Mouse (Mus musculus): Measurements from ENCODE around the gene Pold4.
"Not testable (repeated sequence)": the region's sequence is repeated elsewhere in the genome, so short reads cannot be mapped to it uniquely, and the experiment has no call there.

Pold4 gene

DNA sequence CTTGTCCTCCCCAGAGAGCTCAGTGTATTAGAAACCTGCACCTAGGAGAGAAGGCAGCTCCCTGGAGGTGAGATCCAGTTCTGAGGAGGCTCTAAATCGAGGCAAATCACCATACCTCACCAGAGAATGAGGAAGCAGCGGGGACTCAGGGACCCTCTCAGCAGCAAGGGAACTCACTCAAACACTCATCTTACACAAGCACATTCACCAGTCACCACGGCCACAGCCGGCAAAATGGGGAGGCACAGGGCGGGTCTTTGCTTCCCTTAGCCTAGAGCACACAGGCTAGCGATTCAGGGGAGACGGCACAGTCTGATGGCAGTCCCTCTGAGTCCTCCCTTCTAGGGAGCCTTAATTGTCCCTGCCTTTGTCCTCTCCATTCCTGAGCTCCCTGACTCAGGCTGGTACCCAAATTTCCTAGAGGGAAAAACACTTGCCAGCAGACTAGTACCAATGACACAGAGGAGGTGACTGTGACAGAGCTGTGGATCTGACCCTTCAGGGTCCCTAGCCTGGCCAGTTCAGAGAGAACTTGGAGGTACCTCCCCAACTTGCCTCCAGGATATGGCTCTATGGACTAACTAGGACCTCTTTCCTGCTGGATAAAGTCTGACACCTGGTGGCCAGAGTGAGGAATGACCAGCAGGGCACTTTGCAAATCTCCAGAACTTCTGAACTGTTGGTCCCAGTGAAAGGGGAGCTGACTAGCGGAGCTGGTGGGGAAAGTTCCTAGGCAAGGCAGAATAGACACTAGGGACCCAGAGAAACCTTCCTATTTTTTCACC, 3.6 kb upstream of the Pold4 start:
- DNase-seq (ENCODE audit: low read depth, low spot score): peak; percentile 91

DNA sequence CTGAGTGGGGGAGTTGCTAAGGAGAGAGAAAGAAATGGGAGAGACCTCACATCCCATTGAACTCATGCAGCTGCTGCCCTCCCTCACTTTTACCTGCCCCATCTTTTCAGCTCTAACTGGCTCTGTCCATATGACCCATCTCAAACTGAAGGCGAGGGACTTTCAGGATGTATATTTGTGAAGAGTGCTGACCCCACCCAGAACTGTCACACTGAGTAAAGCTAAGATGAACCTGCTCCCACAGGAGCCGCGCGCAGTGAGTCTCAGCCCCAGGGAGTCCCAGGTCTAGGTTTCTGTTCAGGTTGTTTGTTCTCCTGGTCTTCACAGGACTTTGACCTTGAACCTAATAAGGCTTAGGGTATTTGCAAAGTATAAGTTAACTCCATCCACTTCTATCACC, 2.8 kb upstream of the Pold4 start:
- no peak for DNase-seq (ENCODE audit: low read depth, low spot score)

DNA sequence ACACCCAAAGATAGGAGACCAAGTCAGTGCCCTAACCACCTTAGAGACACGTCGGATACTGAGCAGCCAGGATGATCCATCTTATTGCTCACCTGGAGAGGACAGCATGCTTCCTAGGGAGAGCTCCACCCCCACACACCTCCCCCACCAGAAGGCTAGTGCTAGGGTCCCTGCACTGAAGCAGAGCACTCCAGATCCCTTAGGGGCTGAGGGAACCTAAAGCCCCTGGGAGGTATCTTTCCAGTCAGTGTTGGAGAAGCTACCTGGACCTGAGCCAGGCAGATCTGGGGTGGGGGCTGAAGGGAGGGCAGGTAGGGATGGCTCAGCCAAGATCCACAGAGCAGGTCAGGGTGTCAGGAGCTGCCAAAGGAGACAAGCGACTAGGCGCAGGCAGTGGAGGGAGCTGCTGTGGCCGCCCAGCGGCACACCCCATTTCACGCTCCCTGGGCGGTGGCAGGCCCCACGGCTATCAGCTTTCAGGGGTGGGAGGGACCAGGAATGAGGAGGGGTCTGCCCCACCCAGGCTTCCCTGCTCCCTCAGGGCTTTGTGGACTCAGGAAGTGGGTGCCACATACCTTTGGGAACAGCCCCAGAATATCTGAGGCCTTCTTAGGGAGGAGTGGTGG, 2.1 kb upstream of the Pold4 start:
- DNase-seq (ENCODE audit: low read depth, low spot score): peak; percentile 33

DNA sequence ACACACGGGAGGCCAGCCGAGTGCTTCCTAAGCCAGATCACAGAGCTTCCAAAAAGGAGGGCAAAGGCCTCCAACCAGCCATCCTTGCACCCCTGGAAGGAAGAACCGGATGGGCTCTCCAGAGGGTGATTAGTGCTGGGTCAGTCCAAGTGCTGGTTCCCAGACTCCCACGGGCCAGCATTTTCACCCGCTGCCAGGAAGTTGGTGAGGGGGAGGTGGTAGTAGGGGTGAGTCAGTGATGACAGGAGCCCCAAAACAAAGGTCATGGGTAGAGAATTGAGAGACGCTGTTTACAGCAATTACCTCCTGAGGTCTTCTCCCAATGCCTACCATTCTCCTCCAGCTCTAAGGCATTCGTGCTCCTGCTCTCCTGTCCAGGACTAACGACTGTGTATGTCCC, 1.3 kb upstream of the Pold4 start:
- DNase-seq (ENCODE audit: low read depth, low spot score): no peak

DNA sequence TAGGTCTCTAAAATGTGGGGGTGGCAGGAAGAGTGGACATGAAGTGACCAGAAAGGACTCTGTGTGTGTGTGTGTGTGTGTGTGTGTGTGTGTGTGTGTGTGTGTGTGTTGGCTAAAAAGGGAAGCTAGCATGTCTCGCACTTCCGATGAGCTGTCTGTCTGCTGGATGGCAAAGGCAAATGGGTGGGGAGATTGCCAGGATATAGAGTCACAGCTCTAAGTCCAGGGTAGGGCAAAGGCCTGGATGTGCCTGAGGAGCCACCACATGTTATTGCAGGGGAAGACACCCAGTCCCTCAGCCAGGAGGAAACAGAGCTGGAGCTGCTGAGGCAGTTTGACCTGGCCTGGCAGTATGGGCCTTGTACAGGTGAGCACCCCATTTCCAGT, 480 bp downstream of the Pold4 start:
- DNase-seq (ENCODE audit: low read depth, low spot score): no peak

DNA sequence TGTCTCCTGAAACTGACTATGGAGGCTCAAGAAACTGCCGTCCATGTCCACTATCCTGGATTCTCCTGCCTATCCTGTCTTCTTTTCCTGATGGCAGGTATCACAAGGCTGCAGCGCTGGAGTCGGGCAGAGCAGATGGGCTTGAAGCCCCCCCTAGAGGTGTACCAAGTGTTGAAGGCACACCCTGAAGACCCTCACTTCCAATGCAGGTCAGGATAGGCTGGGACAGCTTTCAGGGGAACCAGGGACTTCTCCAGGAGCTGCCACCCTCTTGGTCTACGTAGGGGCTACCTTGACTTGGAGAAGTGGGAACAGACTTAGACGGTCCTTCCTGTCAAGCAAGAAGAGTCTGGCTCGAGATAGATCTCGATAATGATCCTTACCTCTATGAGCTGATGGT, 952 bp downstream of the Pold4 start:
- no peak for DNase-seq (ENCODE audit: low read depth, low spot score)

DNA sequence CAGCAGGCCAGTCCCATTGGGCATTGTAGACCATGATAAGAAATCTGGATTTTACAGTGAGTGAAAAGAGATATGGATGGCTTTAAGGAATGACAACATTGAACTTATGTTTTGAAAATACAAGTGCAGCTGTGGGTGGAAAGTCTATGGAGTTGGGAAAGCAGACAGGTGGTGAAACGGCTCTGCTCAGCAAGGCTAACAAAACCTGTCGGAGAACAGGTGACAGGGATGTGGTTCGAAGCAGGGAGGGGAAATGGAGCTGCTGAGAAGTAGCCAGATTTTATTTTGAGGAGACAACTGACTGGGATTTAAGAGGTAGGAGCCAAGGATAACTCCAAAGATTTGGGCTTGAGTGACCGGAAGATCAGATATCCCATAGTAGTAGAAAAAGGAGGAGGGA, 2.8 kb downstream of the Pold4 start:
- no peak for DNase-seq (ENCODE audit: low read depth, low spot score)

DNA sequence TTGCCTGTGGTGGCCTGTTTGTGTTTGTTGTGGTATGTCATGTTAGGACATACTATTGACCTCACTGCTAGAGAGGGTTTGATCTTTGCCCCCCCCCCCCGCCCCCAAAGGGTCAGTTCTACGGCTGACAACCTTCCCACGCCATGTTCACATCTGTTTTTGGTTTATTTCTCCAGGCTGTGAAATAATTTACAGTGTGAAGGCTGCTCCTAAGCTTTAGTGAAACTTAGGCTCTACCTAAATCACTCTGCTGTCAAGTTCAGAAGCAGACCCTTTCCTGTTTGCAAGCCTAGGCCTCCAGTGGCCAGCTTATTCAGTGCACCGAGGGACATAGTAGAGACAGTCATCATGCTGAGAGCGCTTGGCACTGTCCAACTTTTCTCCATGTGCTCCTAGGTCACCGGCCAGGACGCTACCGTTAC, 8.6 kb downstream of the Pold4 start:
- no peak for DNase-seq (ENCODE audit: low read depth, low spot score)

DNA sequence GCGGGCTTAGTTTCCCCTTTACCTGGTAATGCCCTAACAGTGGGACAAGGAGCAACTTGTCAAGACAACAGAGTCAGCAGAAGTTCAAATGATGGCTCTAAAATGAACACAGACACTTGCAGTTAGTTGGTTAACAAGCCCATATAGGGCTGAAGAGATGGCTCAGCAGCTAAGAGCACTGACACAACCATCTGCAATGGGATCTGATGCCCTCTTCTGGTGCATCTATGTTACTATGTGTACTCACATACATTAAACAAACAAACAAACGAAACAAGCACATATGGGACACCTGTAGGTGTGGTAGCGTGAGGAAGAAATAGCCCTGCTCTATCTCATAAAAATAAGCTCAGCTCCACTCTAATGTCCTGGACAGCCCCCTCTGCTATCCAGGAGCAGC, 10.7 kb downstream of the Pold4 start:
- DNase-seq (ENCODE audit: low read depth, low spot score): peak; percentile 18

DNA sequence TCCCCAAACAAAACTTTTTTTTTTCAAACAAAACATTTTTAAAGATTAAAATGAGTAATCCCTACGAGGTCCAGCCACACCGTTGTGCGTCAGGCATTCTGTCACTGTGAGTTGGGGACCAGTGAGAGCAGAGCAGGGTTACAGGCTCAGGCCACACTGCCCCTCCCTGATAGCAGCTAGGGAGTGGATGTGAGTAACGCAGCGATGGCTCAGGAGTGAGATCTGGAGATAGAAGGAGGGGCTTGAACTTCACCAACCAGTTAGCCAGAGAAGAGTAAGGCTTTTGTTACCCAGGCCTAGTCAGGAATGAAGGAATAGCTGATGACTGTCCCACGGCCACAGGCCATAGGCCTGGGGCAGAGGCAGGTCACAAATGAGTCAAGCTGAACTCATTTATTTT, 13.1 kb downstream of the Pold4 start:
- no peak for DNase-seq (ENCODE audit: low read depth, low spot score)

DNA sequence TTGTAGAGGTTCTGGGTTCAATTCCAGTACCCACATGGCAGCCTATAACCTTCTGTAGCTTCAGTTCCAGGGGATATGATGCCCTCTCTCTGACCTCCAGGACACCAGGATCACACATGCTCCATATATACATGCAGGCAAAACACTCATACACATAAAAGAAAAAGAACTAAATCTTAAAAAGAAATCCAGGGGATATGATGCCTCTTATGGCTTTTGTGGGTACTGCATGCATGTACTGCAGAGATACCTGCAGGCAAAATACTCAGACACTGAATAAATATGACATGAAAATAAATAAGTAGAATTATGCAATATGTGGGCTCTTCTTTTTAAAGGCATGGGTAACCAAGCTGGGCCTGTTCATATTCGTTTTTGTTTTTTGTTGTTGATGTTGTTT, 15.3 kb downstream of the Pold4 start:
- DNase-seq (ENCODE audit: low read depth, low spot score): no peak

DNA sequence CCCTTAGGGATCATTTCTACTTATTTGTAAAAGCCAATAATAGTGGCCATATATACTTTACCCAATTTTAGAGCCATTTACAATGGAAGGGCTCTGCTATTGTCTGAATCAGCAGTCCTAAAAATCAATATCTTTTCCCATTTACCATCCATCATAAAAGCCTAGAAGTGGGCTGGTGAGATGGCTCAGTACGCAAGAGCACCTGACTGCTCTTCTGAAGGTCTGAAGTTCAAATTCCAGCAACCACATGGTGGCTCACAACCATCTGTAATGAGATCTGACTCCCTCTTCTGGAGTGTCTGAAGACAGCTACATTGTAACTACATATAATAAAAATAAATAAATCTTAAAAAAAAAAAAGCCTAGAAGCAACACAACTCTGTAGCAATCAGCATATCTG, 17.0 kb downstream of the Pold4 start:
- not testable (repeated sequence) for DNase-seq (ENCODE audit: low read depth, low spot score)

DNA sequence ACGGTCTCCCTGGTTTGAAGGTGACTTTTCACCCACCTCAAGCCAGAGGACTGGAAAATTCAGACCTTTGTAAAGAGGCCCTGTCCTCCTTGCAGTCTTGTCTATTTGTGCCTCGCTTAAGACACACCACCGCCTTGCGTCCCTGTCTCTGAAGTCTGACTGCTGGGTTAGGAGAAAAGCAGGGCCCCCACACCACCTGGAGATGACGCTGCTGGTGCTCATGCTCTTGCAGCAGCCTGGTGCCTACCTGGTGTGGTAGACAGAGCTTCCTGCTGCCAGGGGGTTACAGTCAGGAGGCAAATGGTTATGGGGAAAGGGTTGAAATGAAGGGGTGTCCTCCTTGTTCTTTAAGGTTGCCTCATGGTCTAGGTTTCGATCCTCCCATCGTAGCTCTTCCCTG, 22.5 kb downstream of the Pold4 start:
- DNase-seq (ENCODE audit: low read depth, low spot score): no peak

DNA sequence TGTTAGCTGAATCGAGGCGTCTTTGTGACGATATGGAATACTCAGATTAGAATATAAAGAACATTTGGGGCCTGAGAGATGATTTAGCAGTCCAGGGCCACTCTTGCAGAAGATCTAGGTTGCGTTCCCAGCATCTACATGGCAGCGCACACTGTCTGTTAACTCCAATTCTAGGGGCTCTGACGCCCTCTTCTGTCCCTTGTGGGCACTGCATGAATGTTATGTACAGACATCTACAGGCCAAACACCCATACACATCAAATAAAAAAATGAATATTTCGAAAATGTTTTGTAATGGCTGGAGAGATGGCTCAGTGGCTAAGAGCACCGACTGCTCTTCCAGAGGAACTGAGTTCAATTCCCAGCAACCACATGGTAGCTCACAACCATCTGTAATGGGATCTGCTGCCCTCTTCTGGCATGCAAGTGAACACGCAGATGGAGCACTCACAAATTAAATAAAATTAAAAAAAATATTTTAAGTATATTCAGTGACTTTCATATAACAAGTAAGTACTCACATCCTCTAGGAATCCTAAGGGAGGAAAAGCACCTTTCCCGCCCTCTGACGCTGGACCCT, 24.0 kb downstream of the Pold4 start:
- DNase-seq (ENCODE audit: low read depth, low spot score): peak; percentile 76

DNA sequence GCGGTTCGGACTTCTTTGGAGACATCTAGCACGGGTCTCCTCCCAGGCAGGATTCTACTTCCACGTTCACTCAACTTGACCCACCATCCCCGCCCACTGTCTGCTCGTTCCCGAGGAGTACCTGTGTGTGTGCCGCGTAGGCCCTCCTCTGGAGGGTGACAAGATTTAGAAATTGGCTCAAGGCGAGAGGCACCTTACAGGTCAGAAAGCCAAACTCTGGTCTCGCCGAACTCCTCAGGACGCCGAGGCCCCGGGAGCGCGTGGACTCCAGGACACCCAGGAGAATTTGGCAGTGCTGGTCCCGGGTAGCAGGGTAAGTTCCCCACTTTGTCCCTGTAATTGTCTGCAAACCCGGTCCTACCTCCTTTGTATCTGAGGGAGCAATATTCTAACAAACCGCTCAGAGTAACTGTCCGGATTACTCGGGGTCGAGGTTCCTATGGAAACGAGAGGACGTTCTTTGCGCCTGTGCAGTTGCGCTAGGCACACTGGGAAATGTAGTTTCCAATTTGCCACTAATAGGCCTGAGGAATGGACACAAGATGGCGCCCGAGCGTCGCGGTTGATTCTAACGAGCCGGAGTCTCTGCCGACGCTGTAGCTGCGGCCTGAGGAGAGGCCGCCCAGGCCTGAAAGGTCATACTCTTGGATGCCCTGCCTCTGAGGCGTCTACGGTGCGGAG, 25.7 kb downstream of the Pold4 start:
- peak; percentile 97 for DNase-seq (ENCODE audit: low read depth, low spot score)

DNA sequence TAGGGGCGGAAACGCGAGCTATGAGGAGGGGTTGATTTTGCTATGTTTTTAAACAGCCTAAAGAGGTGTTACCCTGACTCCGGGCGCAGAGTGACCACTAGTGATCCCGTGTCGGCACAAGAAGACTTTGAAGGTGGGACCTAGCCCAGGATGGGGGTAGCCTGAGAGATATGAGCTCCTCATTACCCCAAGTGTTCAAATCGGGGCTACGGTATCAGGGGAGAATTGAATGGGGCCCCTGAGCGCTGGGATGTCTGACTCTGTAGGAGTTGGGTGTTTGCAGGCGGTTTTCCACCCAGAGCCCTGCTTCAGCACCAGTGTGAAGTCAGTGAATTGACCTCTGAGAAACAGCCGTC, 26.2 kb downstream of the Pold4 start:
- no peak for DNase-seq (ENCODE audit: low read depth, low spot score)

DNA sequence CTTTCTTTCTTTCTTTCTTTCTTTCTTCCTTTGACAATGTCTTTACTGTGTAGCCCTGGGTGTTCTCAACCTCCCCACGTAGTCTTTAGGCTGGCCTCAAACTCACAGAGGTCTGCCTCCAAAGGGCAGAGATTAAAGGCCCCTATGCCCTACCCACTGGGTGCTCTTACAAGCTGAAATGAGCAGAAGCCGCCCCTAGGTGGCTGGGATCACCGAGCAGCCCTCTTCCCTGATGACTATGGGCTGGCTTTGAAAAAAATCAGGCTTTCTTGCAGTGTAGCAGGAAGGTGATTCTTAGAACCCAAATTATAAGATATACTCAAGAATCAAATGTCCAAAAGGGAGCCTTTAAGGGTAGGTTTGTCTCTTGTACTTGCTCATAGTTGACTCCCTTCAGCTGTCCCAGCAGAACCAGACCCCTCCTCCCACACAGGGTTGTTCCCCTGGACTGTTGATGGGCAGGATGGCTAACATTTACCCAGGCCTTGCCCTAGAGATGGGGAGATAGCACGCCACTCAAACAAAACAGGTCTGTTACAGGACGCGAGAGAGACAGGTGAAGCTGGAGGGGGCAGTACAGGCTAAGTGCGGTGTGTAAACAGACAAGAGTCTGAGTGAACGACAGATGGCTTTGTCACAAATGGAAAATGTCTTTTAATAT, 29.5 kb downstream of the Pold4 start:
- DNase-seq (ENCODE audit: low read depth, low spot score): peak; percentile 61

DNA sequence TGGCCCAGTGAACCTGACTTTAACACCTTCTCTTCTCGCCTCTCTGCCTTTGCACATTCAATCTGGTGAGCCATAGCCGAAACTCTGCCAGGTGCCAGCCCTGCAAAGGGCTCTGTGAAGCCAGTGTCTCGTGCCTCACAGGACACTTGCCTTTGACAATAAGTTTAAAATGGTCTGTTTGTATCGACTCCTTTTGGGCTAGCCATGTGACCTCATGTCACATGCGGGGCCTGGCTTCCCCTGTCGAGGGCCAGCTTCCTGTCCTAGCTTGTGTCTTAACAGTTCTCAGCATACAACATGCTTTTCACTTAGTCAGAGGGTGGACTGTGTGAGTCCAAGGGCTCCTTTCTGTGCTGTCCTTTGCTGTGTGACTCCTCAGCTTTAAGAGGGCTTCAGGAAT, 31.1 kb downstream of the Pold4 start:
- no peak for DNase-seq (ENCODE audit: low read depth, low spot score)

DNA sequence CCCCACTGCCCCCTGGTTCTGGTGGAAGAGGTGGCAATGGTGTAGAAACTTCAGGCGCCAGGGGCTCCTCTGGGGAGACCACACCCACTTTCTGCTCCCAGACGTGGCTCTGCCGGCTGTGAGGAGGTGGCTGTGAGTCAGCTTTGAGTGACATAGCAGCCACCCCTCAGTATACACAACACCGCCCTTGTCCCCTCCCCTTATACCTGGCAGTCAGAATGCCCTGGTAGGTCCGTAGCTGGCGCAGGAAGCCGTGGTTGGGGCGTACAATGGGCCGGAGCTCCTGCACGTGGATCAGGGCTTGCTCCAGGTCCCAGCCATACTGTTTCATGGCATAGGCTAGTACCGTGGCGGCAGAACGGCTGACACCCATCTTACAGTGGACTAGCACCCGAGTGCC, 32.0 kb downstream of the Pold4 start:
- DNase-seq (ENCODE audit: low read depth, low spot score): no peak

DNA sequence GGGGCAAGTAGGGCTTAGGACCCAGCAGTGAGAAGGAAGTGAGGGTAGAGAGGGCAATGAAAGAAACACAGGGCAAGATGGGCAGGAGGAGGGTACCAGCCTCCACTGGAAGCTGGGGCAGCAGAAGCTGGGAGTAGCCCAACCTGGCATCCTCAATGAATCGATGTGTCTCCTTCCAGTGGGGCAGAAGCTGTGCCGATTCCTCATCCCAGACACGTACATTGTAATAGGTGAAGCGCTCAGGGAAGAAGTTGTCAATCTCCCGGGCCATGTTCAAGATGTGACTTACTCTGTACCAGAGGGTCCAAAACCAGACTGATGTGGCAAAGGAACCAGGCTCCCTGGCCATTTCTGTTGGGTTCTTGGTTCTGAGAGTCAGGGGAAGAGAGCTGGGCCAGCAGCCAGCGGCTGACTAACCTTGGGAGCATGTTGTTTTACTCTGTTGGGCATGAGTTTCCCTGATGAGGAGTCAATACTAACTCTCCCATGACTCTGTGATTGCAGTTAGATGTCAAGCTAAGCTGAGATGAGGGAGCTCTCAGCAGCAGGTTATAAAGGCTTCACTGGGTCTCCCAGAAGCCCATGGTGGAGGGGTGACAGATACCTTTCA, 32.6 kb downstream of the Pold4 start:
- DNase-seq (ENCODE audit: low read depth, low spot score): no peak

DNA sequence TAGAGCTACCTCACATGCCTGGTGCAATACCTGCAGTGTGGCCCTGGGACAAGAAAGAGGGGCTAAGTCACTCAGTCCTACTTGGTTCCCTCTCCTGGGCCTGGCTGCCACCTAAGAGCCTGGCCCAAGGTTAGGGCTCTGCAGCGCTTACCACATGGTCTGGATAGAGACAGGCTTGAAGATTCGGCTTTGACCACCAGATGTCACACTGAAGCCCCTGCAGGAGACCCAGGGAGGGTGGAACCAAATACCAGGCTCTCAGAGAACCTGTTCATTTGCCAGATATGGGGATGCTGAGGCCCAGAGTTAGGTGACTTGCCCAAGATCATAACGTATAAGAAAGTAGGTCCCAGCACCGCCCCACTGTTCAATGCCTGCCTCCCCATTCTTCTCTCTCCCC, 34.3 kb downstream of the Pold4 start:
- peak; percentile 44 for DNase-seq (ENCODE audit: low read depth, low spot score)

Measured in ZHBTc4 (cell line).